Mouse (Mus musculus) thymus, adult 2 months (tissue): ENCODE results near the gene Olfr65.

Experiments used
- CTCF ChIP-seq: fragments of 200-500 bp; IDR thresholded peaks from 2 replicates; pipeline ENCODE4 v1.5.1; 2012; ENCODE audit warnings: mild to moderate bottlenecking, control low read depth, low read length, moderate library complexity, borderline replicate concordance; ENCODE audit not compliant: control insufficient read depth, poor library complexity, insufficient read depth; ENCODE audit errors: extremely low read depth
- POLR2A ChIP-seq: fragments of 200-500 bp; IDR thresholded peaks from 2 replicates; pipeline ENCODE4 v1.6.1; 2012; ENCODE audit warnings: mild to moderate bottlenecking, low read length, control low read depth, moderate library complexity; ENCODE audit not compliant: control insufficient read depth, poor library complexity, insufficient read depth; ENCODE audit errors: extremely low read depth

- TF ChIP-seq CTCF (no peak), POLR2A (no peak)
Measured at GRCm38 (mm10) chr7:103910047-103910446, 6.8 kb downstream of the Olfr65 start.
